Mouse (Mus musculus) G1E-ER4 (cell line): Measurements from ENCODE around the gene Acadvl. TPM values are rescaled to one million over a fixed set of nuclear protein-coding genes. Genes with fewer than 3 reads are reported as not detected.

Experiments used
- GATA1 ChIP-seq: IDR thresholded peaks from one replicate; pipeline ENCODE4 v1.8.0; 2012; ENCODE audit warnings: low read length, inconsistent platforms
- polyA plus RNA-seq: library from polyadenylated mRNA; stranded (reverse); fragments of >175 nt; gene quantifications from 2 replicates; pipeline ENCODE4 v1.2.3, GENCODE M21; 2012

Gene Acadvl
- polyA plus RNA-seq, 1 experiment, result 28.8 TPM

DNA sequence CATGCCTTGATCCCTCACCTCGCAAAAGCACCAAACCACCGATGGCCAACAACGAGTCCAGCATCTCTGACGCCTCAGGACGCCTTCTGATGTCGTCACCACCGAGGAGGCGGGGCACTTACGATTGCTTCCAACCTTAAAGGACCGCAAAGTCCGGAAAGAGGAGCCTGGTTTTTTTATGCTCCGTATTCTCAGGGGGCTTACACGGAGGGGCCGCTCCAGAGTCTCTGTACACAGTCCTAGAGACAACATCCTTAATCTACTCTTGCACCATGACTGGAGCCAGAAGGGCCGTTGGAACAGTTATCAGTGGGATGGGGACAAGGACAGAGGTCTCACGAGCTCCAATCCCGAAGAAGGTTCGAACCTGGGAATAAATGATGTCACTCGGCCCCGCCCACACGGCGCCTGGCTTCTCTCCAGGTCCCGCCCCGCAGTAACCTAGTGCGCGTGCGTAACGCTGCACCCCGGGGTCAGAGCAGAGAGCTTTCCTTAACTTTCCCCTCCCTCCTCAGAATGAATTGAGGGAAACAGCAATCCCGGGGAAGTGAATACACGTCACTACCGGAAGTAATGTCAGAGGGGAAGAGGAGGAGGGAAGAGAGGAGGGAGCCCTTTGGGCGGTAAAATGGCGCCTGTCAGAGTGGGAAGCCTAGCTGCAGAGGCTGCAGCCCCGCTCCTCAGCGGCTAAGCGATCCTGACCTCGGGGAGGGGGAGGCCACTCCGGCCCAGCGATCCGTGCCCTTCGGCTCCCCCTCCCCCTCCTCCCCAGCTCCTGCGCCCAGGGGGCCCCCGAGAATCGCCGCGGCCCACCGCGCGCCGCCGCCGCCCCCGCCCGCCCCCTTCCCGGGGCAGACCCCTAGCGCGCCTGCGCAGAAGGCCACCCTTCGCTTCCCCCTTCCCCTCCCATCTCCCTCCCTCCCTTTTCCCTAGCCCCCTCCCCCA is 34.7 kb downstream of the Acadvl start:
- no peak for TF ChIP-seq GATA1

DNA sequence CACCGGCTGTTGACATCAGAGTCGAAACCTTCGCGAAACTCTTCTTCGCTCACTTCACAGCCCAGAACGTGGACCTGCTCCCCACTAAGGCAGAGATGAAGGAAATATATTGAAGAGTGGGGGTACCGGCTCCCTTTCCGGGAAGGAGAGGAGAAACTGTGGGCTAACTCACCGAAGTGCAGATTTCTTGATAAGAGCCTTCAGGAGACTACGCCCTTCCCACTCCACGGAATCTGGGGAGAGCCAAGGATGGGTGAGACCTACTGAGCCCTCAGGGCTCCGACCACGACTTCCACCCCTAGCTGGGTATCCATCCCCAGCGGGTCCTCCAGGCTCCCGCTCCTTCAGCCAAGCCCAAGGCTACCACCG is 35.4 kb downstream of the Acadvl start:
- no peak for TF ChIP-seq GATA1

GRCm38 (mm10) chr11:69976271-69976670 is 38.9 kb downstream of the Acadvl start:
- TF ChIP-seq GATA1, result no peak

- no peak for TF ChIP-seq GATA1
Observed at GRCm38 (mm10) chr11:69974907-69975306, 40.3 kb downstream of the Acadvl start.

DNA sequence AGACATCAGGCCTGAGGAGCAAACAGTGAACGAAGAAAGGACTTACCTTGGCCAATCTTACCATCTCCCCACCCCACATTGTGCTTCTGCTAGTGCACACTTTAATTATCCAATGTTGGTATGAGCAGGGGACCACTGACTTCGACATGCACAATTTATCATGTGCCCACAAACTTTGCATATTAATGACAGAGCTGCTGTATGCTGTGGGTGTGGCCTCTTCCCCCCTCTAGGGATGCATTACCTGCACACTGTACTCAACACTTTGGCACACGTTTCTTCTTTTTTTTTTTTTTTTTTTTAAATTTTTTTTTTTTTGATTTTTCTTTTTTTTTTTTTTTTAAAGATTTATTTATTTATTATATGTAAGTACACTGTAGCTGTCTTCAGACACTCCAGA is 44.4 kb downstream of the Acadvl start:
- no peak for TF ChIP-seq GATA1

- TF ChIP-seq GATA1, result no peak
Observed at GRCm38 (mm10) chr11:69970222-69970621, 45.0 kb downstream of the Acadvl start.

DNA sequence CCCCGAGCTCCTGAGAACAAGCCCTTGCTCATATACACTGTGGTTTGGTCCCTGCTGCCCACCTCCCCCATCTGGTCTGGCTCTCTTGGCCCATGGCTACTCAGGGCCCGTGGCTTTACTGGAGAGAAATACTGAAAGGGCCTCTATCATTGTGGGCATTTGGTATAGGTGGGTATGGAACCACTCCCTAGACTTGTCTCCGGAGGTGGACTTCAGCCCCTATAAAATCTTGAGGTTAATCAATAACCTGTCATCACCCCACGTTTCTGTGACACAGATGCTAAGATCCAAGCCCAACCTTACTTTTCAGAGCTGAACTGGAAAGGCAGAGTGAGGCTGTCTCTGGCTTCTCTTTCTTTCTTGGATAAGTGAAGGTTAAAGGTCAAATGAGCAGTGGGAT is 46.4 kb downstream of the Acadvl start:
- no peak for TF ChIP-seq GATA1

DNA sequence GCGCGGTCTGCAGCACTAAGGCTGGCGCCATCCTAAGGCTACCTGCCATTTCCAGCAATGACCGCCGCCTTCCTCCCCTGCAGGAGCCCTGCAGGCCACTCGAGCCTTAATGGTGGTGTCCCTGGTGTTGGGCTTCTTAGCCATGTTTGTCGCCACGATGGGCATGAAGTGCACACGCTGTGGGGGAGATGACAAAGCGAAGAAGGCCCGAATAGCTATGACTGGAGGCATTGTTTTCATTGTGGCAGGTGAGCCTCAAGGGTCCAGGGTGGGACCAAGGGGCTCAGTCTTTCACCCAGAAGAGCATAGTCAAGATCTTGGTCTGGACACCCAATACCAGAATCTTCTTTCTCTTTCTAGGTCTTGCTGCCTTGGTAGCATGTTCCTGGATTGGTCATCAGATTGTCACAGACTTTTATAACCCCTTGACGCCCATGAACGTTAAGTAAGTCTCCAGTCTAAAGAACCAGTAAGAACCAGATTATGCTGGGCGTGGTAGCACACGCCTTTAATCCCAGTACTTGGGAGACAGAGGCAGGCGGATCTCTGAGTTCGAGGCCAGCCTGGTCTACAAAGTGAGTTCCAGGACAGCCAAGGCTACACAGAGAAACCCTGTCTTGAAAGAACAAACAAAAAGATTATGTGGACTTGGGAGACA is 48.2 kb downstream of the Acadvl start:
- no peak for TF ChIP-seq GATA1

DNA sequence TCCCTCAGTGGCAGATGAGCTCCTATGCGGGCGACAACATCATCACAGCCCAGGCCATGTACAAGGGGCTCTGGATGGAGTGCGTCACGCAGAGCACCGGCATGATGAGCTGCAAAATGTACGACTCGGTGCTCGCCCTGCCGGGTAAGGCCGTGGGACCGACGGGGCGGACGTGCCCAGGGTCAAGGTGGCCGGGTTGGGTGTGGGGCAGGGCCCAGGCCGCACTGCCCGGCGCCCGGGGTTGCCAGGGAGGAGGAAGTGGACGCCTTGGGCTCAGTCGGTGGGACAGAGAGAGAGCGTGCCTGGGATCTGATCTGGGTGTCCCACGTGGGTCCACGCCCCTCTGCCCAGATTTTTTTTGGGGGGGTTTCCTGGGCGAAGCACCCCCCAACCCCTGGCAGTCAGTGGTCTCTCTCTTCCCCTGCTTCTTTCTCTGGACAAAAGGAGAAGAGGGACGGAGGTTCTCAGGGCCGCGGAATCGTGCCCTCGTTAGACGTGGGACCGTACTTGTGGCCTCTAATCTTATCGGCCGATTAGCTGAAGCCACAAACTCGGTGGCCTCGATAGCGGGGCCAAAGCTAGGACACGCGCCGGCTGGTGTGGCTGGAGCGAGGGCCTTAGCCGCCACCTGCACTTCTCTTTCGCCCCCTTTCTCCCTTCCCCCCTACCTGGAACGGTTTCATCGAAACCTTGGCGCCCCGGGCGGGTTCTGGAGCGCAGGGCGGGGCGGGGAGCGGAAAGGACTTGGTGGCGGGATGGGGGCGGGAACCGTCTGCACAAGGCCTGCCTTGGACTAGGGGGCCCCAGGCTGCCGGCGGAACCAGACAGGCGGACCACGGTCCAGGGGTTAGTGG is 49.0 kb downstream of the Acadvl start:
- TF ChIP-seq GATA1, result no peak

GRCm38 (mm10) chr11:69965271-69966005 is 49.8 kb downstream of the Acadvl start:
- no peak for TF ChIP-seq GATA1

- TF ChIP-seq GATA1, result no peak
Observed at GRCm38 (mm10) chr11:69964650-69965270, 50.5 kb downstream of the Acadvl start, which contains the start of gene Cldn7. TSS of gene Cldn7 (plus strand) at chr11:69964779.

DNA sequence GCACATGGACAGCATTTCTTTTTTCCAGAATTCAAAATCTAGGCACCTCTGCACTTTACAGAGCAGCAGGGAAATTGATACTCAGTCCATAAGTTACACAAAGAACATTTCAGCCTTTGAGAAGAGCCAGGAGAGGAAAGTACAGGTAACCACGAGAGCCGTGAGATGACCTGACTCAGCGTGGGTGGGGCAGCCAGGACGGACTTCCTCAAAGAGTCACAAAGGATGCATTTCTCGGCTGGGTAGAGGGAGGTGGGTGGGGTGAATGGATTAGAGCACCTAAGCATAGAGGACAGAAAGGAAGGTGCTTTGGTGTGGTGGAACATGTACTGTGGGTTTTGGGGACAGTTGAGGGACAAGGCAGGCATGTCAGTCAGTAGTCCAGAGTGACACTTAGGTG is 53.4 kb downstream of the Acadvl start:
- no peak for TF ChIP-seq GATA1

- TF ChIP-seq GATA1, result no peak
Observed at GRCm38 (mm10) chr11:69960616-69961015, 54.6 kb downstream of the Acadvl start.

Other genes with a start within 250 kb of the Acadvl start
- 14.5 and 15.2 TPM in 2 replicates for gene Zbtb4, start 249.5 kb downstream of the Acadvl start, polyA plus RNA-seq
- 0.03 and 0.11 TPM in 2 replicates for gene Chrnb1, start 219.5 kb downstream of the Acadvl start, polyA plus RNA-seq
- gene Fgf11, start 213.6 kb downstream of the Acadvl start, polyA plus RNA-seq, result 0.39 and 0.53 TPM in 2 replicates
- gene Tmem102, start 209.8 kb downstream of the Acadvl start, polyA plus RNA-seq, result not detected in 2 replicates
- gene Gm39566, start 200.1 kb downstream of the Acadvl start, polyA plus RNA-seq, result not detected in 2 replicates
- not detected in 2 replicates for gene Spem2, start 196.9 kb downstream of the Acadvl start, polyA plus RNA-seq
- gene Spem1, start 193.2 kb downstream of the Acadvl start, polyA plus RNA-seq, result not detected in 2 replicates
- gene Nlgn2, start 177.6 kb downstream of the Acadvl start, polyA plus RNA-seq, result 0.99 and 1.1 TPM in 2 replicates
- gene Tmem256, start 176.9 kb downstream of the Acadvl start, polyA plus RNA-seq, result 404 and 460 TPM in 2 replicates
- 43.0 and 56.9 TPM in 2 replicates for gene Plscr3, start 169.0 kb downstream of the Acadvl start, polyA plus RNA-seq
- gene Tnk1, start 156.7 kb downstream of the Acadvl start, polyA plus RNA-seq, result 0.09 and 0.91 TPM in 2 replicates
- gene Tmem95, start 137.4 kb downstream of the Acadvl start, polyA plus RNA-seq, result not detected in 2 replicates
- 0.27 and 0.39 TPM in 2 replicates for gene Kctd11, start 134.0 kb downstream of the Acadvl start, polyA plus RNA-seq
- 107 and 119 TPM in 2 replicates for gene Acap1, start 119.9 kb downstream of the Acadvl start, polyA plus RNA-seq
- gene 2810408A11Rik, start 114.4 kb downstream of the Acadvl start, polyA plus RNA-seq, result 1.0 and 1.5 TPM in 2 replicates
- gene Neurl4, start 114.3 kb downstream of the Acadvl start, polyA plus RNA-seq, result 83.2 and 85.5 TPM in 2 replicates
- gene Gps2, start 101.5 kb downstream of the Acadvl start, polyA plus RNA-seq, result 246 and 266 TPM in 2 replicates
- 3,518 and 5,018 TPM in 2 replicates for gene Eif5a, start 93.5 kb downstream of the Acadvl start, polyA plus RNA-seq
- gene Ybx2, start 79.6 kb downstream of the Acadvl start, polyA plus RNA-seq, result 0.19 TPM in 1 of 2 replicates, not detected in the other
- 0.03 and 0.35 TPM in 2 replicates for gene Slc2a4, start 67.2 kb downstream of the Acadvl start, polyA plus RNA-seq
- gene Cldn7, start 50.6 kb downstream of the Acadvl start, polyA plus RNA-seq, result not detected in 2 replicates
- gene Ctdnep1, start 34.3 kb downstream of the Acadvl start, polyA plus RNA-seq, result 224 and 279 TPM in 2 replicates
- gene Elp5, start 32.9 kb downstream of the Acadvl start, polyA plus RNA-seq, result 7.7 and 13.2 TPM in 2 replicates
- gene Gabarap, start 24.3 kb downstream of the Acadvl start, polyA plus RNA-seq, result 164 and 205 TPM in 2 replicates
- gene Phf23, start 19.6 kb downstream of the Acadvl start, polyA plus RNA-seq, result 92.5 and 117 TPM in 2 replicates
- gene Dvl2, start 14.8 kb downstream of the Acadvl start, polyA plus RNA-seq, result 59.6 and 66.9 TPM in 2 replicates
- 7.4 and 7.6 TPM in 2 replicates for gene Dlg4, start 1.5 kb upstream of the Acadvl start, polyA plus RNA-seq
- gene Asgr1, start 38.7 kb upstream of the Acadvl start, polyA plus RNA-seq, result not detected in 2 replicates
- gene Asgr2, start 77.2 kb upstream of the Acadvl start, polyA plus RNA-seq, result not detected in 2 replicates
- not detected in 2 replicates for gene Mgl2, start 114.9 kb upstream of the Acadvl start, polyA plus RNA-seq
- gene Clec10a, start 140.8 kb upstream of the Acadvl start, polyA plus RNA-seq, result 1.5 and 4.3 TPM in 2 replicates
- not detected in 2 replicates for gene Slc16a11, start 197.3 kb upstream of the Acadvl start, polyA plus RNA-seq
- gene Slc16a13, start 205.7 kb upstream of the Acadvl start, polyA plus RNA-seq, result 9.2 and 12.0 TPM in 2 replicates
- gene Bcl6b, start 214.4 kb upstream of the Acadvl start, polyA plus RNA-seq, result not detected in 2 replicates
- 88.8 and 123 TPM in 2 replicates for gene 0610010K14Rik, start 222.5 kb upstream of the Acadvl start, polyA plus RNA-seq
- gene Gm21988, start 224.4 kb upstream of the Acadvl start, polyA plus RNA-seq, result 3.5 and 4.8 TPM in 2 replicates
- gene Rnasek, start 224.4 kb upstream of the Acadvl start, polyA plus RNA-seq, result 142 and 145 TPM in 2 replicates
- gene Alox12, start 239.9 kb upstream of the Acadvl start, polyA plus RNA-seq, result not detected in 2 replicates